Mouse (Mus musculus) liver, embryonic 16.5 days (tissue): ENCODE data around the gene Clcc1. TPM values are rescaled to one million over a fixed set of nuclear protein-coding genes. Genes with fewer than 3 reads are reported as not detected.
A peak's percentile ranks its signal among the peaks of the same experiment; 100 is the strongest.

Experiments
- ATAC-seq: fragments of 200-750 bp; cut with Nextera tagmentation; 2 replicates; pipeline ENCODE4 v1.8.0; 2017; ENCODE audit warnings: low read depth, mild to moderate bottlenecking, moderate number of reproducible peaks, moderate library complexity
- H3K27ac ChIP-seq: fragments of 300-500 bp; sonication (generic); 2 replicates; pipeline ENCODE4 v1.5.1; 2014; ENCODE audit warnings: mild to moderate bottlenecking, low read length
- H3K27me3 ChIP-seq: fragments of 300-500 bp; sonication (generic); 2 replicates; pipeline ENCODE4 v1.6.1; 2014; ENCODE audit warnings: low read depth, low read length, mixed read lengths; ENCODE audit not compliant: control insufficient read depth, insufficient read depth
- H3K36me3 ChIP-seq: fragments of 300-500 bp; sonication (generic); 2 replicates; pipeline ENCODE4 v1.6.1; 2014; ENCODE audit warnings: mild to moderate bottlenecking; ENCODE audit not compliant: control insufficient read depth, insufficient read depth
- H3K4me1 ChIP-seq: fragments of 300-500 bp; sonication (generic); 2 replicates; pipeline ENCODE4 v1.6.1; 2014; ENCODE audit warnings: low read depth, low read length, mixed read lengths; ENCODE audit not compliant: control insufficient read depth
- H3K4me2 ChIP-seq: fragments of 300-500 bp; sonication (generic); 2 replicates; pipeline ENCODE4 v1.6.1; 2014; ENCODE audit warnings: low read depth, low read length, mixed read lengths
- H3K4me3 ChIP-seq: fragments of 300-500 bp; sonication (generic); 2 replicates; pipeline ENCODE4 v1.5.1; 2014; ENCODE audit warnings: low read depth, mild to moderate bottlenecking, low read length
- H3K9ac ChIP-seq: fragments of 300-500 bp; sonication (generic); 2 replicates; pipeline ENCODE4 v1.6.1; 2014; ENCODE audit warnings: low read depth, low read length
- H3K9me3 ChIP-seq: fragments of 300-500 bp; sonication (generic); replicated peaks from 2 replicates; pipeline ENCODE4 v1.6.1; 2016; ENCODE audit warnings: low read length; ENCODE audit not compliant: control insufficient read depth
- WGBS: fragments of 180-500 bp; shearing (Covaris S2); extraction: QIAGEN DNeasy Blood & Tissue Kit; methylation state at CpG from one replicate; pipeline ENCODE4 v1.1.7; 2014; ENCODE audit not compliant: insufficient replicate concordance; 5-methylcytosine and 5-hydroxymethylcytosine counted together
- polyA plus RNA-seq: library from polyadenylated mRNA; unstranded; fragments of >200 nt; fragmentation: Nextera tagmentation; extraction: Ambion mirVana; gene quantifications from 2 replicates; pipeline ENCODE4 v1.2.1, GENCODE M21; 2015

The Clcc1 gene
- polyA plus RNA-seq, 1 experiment from 2014 or later: 37.8 TPM

GRCm38 (mm10) chr3:108714837-108715236 lies 61.1 kb downstream of the Clcc1 start:
- 69% methylated on average over 4 of the region's 4 CpGs for WGBS
- Histone ChIP-seq H3K9me3 (no peaks in the 10 kb centered on the region), H3K4me1 (peaks cover 36% of the 10 kb centered on the region), H3K36me3 (no peaks in the 10 kb centered on the region), H3K4me3 (no peak overlapping the region), H3K9ac (no peak overlapping the region), H3K27ac (0 out of 2 replicates have a peak overlapping the region, but pooled peaks have one; percentile 48), H3K4me2 (peak overlapping the region; percentile 37), H3K27me3 (no peaks in the 10 kb centered on the region)
- peak; percentile 82 for ATAC-seq

- peak overlapping the region; percentile 29; the same call in 1 of the 2 replicates for H3K27ac ChIP-seq
- H3K4me1 ChIP-seq: peaks cover 41% of the 10 kb centered on the region
- no peak for ATAC-seq
- no peaks in the 10 kb centered on the region for H3K27me3 ChIP-seq
- 25% methylated on average over 3 of the region's 3 CpGs for WGBS
- H3K4me3 ChIP-seq: no peak overlapping the region
- H3K4me2 ChIP-seq: peak overlapping the region; percentile 36
- H3K9me3 ChIP-seq: no peaks in the 10 kb centered on the region
- H3K9ac ChIP-seq: no peak overlapping the region
- H3K36me3 ChIP-seq: no peaks in the 10 kb centered on the region
Measured at GRCm38 (mm10) chr3:108717896-108718502, 64.3 kb downstream of the Clcc1 start.

GRCm38 (mm10) chr3:108719357-108719756 lies 65.6 kb downstream of the Clcc1 start:
- Histone ChIP-seq H3K4me1 (peaks cover 39% of the 10 kb centered on the region), H3K4me3 (no peak overlapping the region; the same call in 1 of the 2 replicates)
- 61% methylated on average over 2 of the region's 2 CpGs for WGBS

GRCm38 (mm10) chr3:108719761-108720160 lies 66.0 kb downstream of the Clcc1 start:
- WGBS: 59% methylated on average over 3 of the region's 3 CpGs
- Histone ChIP-seq H3K4me3 (peak overlapping the region; percentile 93), H3K27me3 (no peaks in the 10 kb centered on the region), H3K9me3 (no peaks in the 10 kb centered on the region), H3K36me3 (no peaks in the 10 kb centered on the region), H3K4me1 (peaks cover 39% of the 10 kb centered on the region), H3K9ac (no peak overlapping the region), H3K27ac (peak overlapping the region; percentile 66), H3K4me2 (peak overlapping the region; percentile 78)
- ATAC-seq: no peak

More at GRCm38 (mm10) chr3:108719357-108719756, 65.6 kb downstream of the Clcc1 start:
- Histone ChIP-seq H3K27ac (peak overlapping the region; percentile 66), H3K9ac (no peak overlapping the region), H3K9me3 (no peaks in the 10 kb centered on the region), H3K4me2 (peak overlapping the region; percentile 78), H3K36me3 (no peaks in the 10 kb centered on the region), H3K27me3 (no peaks in the 10 kb centered on the region)
- no peak for ATAC-seq

GRCm38 (mm10) chr3:108721076-108721991 lies 67.6 kb downstream of the Clcc1 start:
- Histone ChIP-seq H3K36me3 (no peaks in the 10 kb centered on the region), H3K4me2 (peak overlapping the region; percentile 78), H3K27me3 (no peaks in the 10 kb centered on the region), H3K27ac (peak overlapping the region; percentile 88), H3K4me3 (peak overlapping the region; percentile 93), H3K9me3 (0 out of 2 replicates have a peak, but pooled peaks cover 2% of the 10 kb centered on the region), H3K9ac (peak overlapping the region; percentile 99), H3K4me1 (peaks cover 36% of the 10 kb centered on the region)
- peak; percentile 0; the same call in 1 of the 2 replicates for ATAC-seq
- WGBS: 2% methylated on average over 44 of the region's 44 CpGs

- peak within 1 kb of the TSS; percentile 88 for H3K27ac ChIP-seq
- no peaks in the 10 kb centered on the region for H3K36me3 ChIP-seq
- H3K27me3 ChIP-seq: no peaks in the 10 kb centered on the region
- peak; percentile 97 for ATAC-seq
- peak within 1 kb of the TSS; percentile 83 for H3K4me2 ChIP-seq
- H3K9me3 ChIP-seq: 0 out of 2 replicates have a peak, but pooled peaks cover 2% of the 10 kb centered on the region
- WGBS: 6% methylated on average over 48 of the region's 53 CpGs
- H3K4me1 ChIP-seq: peaks cover 36% of the 10 kb centered on the region
- peak within 1 kb of the TSS; percentile 93 for H3K4me3 ChIP-seq
- peak within 1 kb of the TSS; percentile 99 for H3K9ac ChIP-seq
Measured at GRCm38 (mm10) chr3:108722036-108722872, 68.5 kb downstream of the Clcc1 start, which contains the start of gene Gpsm2. Gpsm2 (minus strand) TSS chr3:108722309.

GRCm38 (mm10) chr3:108726413-108726812 lies 72.7 kb downstream of the Clcc1 start:
- no peak overlapping the region for H3K4me2 ChIP-seq
- no peak overlapping the region for H3K27ac ChIP-seq
- no peaks in the 10 kb centered on the region for H3K36me3 ChIP-seq
- H3K9ac ChIP-seq: no peak overlapping the region
- H3K27me3 ChIP-seq: no peaks in the 10 kb centered on the region
- 67% methylated on average over 7 of the region's 7 CpGs for WGBS
- H3K4me1 ChIP-seq: peaks cover 15% of the 10 kb centered on the region
- H3K4me3 ChIP-seq: no peak overlapping the region
- ATAC-seq: no peak
- H3K9me3 ChIP-seq: 0 out of 2 replicates have a peak, but pooled peaks cover 2% of the 10 kb centered on the region

- Histone ChIP-seq H3K9ac (no peak overlapping the region), H3K4me2 (no peak overlapping the region), H3K27ac (no peak overlapping the region), H3K4me3 (no peak overlapping the region), H3K4me1 (peaks cover 15% of the 10 kb centered on the region), H3K9me3 (0 out of 2 replicates have a peak, but pooled peaks cover 2% of the 10 kb centered on the region), H3K27me3 (no peaks in the 10 kb centered on the region), H3K36me3 (no peaks in the 10 kb centered on the region)
- ATAC-seq: no peak
Measured at GRCm38 (mm10) chr3:108727344-108727743, 73.6 kb downstream of the Clcc1 start.
